Mouse (Mus musculus): ENCODE results near the gene Anapc2.

Gene Anapc2

GRCm38 (mm10) chr2:25271827-25272511 lies at the start of gene Anapc2, which contains the start of gene Ssna1:
TSS of gene Anapc2 (plus strand) at chr2:25272478.
TSS of gene Ssna1 (minus strand) at chr2:25272438.
- DNase-seq (ENCODE audit: low read depth), result peak; percentile 98

DNA sequence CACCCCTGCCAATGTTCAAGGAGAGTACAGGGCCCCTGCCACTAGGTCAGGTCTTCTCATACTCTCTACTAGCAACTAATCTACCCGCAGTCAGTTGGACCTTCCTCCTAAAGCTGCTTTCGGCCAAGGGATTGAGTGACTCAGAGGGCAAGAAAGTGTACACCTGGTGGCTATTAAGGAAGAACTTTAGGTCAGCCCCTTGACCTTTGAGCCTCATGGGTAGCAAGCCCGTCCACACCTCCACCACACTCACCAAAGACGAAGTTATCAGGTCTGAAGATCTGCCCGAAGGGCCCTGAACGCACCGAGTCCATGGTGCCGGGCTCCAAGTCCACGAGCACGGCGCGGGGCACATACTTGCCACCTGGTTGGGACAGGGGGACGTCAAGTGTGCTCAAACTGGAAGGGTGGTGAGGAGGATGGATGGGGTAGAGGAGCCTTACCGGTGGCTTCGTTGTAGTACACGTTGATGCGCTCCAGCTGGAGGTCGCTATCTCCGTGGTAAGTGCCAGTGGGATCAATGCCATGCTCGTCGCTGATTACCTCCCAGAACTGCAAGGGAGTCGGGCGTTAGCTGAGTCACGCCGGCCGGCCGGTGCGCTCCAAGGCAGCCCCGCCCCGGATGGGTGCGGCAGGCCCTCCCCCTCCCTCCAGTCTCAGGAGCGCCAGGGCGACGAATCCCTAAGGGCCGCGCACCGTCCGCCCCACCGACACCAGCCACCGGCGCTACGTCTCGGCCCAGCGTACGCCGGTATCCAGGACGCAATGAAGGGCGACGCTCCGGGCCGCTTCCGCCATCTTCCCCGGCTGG lies 48.4 kb upstream of the Anapc2 start:
- peak; percentile 79 for DNase-seq (ENCODE audit: low read depth)

GRCm38 (mm10) chr2:25224492-25224765 lies 47.8 kb upstream of the Anapc2 start, which contains the start of gene Tubb4b:
TSS of gene Tubb4b (minus strand) at chr2:25224702.
- no peak for DNase-seq (ENCODE audit: low read depth)

- DNase-seq (ENCODE audit: low read depth), result peak; percentile 97
Observed at GRCm38 (mm10) chr2:25224766-25225752, 47.2 kb upstream of the Anapc2 start.

DNA sequence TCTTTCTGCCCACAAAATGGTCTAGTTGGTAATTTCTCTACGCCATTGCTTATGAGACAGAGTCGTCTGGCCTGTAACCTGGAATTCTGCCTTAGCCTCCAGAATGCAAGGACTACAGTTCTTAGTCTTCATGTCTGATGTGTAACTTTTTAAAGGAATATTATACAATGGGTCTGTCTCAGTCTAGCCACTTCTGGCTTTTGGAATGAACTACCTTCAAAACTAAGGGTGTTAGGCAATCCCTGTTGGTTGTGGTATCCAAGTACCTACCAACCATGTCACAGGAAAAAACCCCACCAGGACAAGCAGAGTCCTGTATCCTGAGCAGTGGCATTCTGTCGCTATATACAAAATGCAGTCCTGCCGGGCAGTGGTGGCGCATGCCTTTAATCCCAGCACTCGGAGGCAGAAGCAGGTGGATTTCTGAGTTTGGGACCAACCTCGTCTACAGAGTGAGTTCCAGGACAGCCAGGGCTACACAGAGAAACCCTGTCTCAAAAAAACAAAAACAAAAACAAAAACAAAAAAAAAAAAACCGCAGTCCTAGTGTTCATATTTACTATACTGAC lies 46.4 kb upstream of the Anapc2 start:
- no peak for DNase-seq (ENCODE audit: low read depth)

DNA sequence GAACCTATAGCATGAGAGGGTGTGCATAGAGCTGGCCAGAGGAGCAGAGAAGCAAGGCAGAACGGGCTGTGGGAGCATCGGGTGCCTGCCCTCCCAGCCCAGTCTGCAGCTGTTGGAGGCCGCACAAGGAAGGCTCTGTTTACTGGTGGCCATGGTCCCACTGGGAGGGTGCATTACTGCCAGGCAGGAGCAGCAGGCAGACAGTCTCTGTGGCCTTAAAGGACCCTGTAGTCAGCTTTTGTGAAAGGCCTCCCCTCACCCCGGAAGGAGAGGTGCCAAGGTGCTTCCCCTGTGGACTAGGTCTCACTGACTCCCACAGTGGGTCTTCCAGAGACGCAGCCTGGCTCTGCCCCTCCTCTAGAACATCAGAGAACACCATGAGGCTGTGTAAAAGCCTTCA lies 45.4 kb upstream of the Anapc2 start:
- DNase-seq (ENCODE audit: low read depth), result no peak

DNA sequence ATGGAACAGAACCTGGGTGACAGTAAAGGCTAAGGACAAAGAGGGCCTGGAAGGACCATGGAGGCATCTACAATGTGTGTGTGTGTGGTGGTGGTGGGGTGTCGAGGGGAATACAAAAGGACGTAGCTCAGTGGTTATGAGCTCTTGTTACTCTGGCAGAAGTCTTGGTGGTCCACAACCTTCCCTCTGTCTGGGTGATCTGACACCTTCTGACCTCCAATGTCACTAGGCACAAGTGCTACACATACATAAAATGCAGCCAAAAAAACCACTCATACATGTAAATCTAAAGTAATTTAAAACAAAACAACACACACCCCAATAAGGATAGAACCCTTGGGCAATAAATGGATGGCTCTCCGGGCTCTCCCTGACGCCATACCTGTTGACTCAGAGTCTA lies 44.9 kb upstream of the Anapc2 start:
- DNase-seq (ENCODE audit: low read depth), result no peak

DNA sequence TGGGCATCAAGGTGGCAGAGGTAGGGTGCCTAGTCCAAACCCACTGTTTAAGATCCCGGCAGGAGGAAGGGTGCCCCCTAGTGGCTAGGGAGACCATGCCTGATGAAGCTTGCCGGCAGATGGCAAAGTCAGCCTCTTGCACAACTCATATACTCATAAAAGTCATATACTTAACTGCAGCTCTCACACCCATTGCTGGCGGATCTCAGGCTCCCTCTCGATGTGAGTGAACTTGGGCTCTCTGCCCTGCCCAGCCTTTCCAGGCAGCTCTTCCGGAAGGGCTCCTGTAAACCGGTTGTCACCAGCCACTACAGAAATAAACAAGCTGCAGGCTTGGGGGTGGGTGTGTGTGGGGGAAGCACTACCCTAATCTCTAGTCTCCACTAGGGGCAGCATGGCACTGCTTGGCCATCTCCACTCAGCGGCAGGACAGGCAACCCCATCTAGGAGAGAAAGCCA lies 43.8 kb upstream of the Anapc2 start:
- peak; percentile 90 for DNase-seq (ENCODE audit: low read depth)

DNA sequence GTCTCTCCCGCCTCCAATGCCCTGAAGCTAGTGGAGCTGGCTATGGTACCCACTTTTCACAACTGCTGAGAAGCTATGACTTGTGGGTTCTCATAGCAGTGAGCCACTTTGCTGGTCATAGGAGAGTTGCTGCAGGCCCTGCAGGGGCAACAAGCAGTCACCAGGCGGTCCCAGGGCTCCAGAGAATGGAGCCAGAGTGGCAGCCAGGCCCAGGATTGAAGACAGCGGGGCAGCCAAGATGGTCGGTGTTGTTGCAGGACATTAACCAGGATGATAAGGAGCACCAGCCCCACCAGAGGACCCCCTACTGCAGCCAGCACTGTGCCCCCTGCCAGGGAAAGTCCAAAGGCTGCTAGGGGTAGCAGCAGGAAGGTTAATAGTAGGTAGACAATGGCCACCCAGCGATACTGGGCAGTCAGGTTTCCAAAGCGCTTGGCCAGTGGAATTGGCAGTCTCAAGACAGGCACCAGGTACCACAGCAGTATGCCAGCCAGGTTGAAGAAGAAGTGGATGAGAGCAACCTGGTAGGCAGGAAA lies 43.2 kb upstream of the Anapc2 start:
- no peak for DNase-seq (ENCODE audit: low read depth)

- DNase-seq (ENCODE audit: low read depth), result no peak
Observed at GRCm38 (mm10) chr2:25229582-25229981, 42.7 kb upstream of the Anapc2 start.

DNA sequence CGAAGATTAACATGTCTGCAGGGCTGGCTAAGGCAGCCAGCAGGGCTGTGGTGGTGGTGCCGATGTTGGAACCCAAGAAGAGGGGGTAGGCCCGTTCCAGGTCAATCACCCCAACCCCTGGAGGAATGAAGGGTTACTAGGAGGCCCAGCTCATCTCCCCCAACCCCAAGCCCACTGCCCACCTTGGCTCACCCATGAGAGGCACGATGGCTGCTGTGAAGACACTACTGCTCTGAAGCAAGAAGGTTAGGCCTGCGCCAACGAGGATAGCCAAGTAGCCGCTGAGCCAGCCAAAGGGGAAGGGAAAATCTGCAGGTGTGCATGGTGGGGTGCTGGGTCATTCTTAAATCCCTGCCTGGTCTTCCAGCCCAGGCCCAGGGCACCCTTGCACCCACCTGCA lies 41.7 kb upstream of the Anapc2 start:
- no peak for DNase-seq (ENCODE audit: low read depth)

GRCm38 (mm10) chr2:25231038-25231437 lies 41.2 kb upstream of the Anapc2 start:
- DNase-seq (ENCODE audit: low read depth), result no peak

- DNase-seq (ENCODE audit: low read depth), result peak; percentile 39
Observed at GRCm38 (mm10) chr2:25233421-25233820, 38.9 kb upstream of the Anapc2 start.

DNA sequence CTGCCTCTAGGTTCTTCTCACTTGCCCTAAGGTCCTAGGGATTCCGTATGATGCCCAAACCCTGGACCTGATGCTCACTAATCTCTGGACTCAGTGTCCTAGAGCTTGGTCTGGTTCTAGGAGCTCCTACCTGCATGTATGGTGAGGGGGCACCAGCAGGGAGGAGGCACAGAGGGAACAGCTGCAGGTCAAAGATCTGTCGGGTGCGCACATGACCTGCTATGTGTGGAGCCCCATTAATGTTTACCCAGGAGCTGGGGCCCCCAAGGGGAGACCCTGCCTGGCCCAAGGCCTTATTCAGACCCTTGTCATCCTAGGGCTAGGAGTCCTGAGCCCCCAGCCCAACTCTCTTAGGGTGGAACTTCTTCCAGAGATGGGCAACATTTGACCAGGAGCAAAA lies 38.2 kb upstream of the Anapc2 start, which contains the start of gene Slc34a3:
Gene Slc34a3, minus strand, starts transcription at position 315 of the 400 bp plus-strand sequence.
- DNase-seq (ENCODE audit: low read depth), result no peak

- DNase-seq (ENCODE audit: low read depth), result no peak
Observed at GRCm38 (mm10) chr2:25234551-25235220, 37.6 kb upstream of the Anapc2 start.

DNA sequence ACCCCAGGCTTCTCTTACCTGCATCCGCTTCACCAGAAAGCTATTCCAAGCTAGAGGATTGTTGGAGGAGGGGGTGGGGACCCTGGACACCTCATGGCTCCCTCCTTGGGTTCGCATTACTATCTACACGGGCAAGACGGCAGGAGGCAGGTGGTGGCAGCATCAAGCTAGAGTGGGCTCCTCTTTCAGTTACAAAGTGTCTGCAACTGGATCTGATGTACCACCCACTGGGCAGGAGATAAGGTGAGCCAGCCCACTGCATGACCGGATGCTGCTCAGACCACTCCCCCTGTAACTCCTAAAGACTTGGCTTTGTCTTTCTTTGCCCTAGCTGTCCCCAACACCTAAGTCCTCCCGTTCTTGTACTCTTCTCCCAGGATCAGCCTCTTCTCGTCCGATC lies 35.7 kb upstream of the Anapc2 start, which contains the start of gene Rnf224:
Gene Rnf224, minus strand, starts transcription at position 174 of the 400 bp plus-strand sequence.
- DNase-seq (ENCODE audit: low read depth), result no peak

DNA sequence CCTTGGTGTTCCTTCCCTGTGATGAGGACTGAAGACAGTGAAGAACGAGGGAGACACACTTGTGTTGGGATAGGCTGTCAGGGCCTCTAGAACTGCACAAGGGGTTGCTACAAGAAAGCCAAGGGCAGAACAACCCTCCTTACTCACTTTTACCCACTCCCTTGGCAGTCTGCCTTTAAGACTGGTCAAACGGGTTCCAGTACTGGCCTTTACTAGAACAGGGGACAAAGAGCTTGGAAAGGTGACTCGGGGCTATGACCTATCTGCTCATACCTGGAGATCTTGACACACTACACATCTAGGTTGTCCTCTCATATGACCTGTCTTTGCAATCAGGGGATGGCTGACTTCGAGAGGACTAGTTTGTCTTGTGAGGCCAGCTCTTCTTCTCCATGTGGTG lies 34.8 kb upstream of the Anapc2 start:
- DNase-seq (ENCODE audit: low read depth), result no peak

DNA sequence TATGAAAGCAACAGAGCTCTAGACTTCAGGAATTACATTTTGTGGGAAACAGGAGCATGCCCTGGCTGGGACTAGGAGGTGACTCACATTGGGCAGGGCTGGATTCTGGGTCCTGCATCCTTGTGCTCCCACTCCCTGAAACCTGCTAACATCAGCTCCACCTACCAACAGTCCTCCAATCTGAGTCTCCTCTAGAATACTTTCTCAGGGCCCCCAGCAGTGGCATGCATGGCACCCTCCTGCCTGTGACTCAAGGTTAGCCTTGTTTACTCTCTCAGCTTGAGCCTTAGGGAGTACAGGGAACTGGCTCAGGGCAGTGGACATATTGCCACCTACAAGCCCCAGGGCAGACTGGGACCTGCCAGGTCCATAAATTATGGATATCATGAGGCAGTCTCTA lies 34.2 kb upstream of the Anapc2 start:
- DNase-seq (ENCODE audit: low read depth), result no peak

GRCm38 (mm10) chr2:25239766-25240165 lies 32.5 kb upstream of the Anapc2 start:
- DNase-seq (ENCODE audit: low read depth), result no peak

- no peak for DNase-seq (ENCODE audit: low read depth)
Observed at GRCm38 (mm10) chr2:25240310-25240709, 32.0 kb upstream of the Anapc2 start.

Data from c-Kit-positive CD71-negative TER-119-negative erythroid progenitor cells, embryonic 14.5 days (primary cell).